8 mouse cellular contexts compared by ENCODE assay signal in the genomic region with DNA sequence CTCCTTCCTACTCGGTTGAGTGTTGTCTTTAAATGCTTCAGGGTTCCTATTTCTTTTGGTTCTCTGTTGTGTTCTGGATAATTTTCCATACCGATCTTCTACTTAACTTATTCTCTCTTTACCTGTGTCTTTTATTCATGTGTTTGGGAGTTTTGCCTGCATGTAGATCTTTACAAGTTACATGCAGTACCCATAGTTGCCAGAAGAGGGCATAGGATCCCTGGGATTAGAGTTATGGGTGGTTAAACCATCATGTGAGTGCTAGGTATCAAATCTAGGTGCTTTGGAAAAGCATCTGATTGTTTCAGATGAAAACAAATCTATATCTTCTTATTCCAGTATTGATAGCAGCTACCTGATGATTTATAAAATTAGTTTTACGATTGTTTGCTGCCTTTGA. TPM values are rescaled to one million over a fixed set of nuclear protein-coding genes. Genes with fewer than 3 reads are reported as not detected.
DNase-seq lines count a peak whose midpoint lies in the region; ATAC-seq and TF ChIP-seq lines count a peak whose summit lies in the region.

No protein-coding gene starts in this region.

- H3K27ac ChIP-seq in intestine, postnatal 0 days (ENCODE audit: low read depth, low read length), result no peak overlapping the region
- H3K27ac ChIP-seq in intestine, embryonic 15.5 days, result no peak overlapping the region
- H3K27ac ChIP-seq in ES-E14 (ENCODE audit: insufficient read depth, low read depth, low read length, poor library complexity, severe bottlenecking), result no peak overlapping the region
- no peak overlapping the region for H3K27ac ChIP-seq in stomach, postnatal 0 days (replicated peaks)
- no peak overlapping the region for H3K27ac ChIP-seq in neural tube, embryonic 15.5 days (replicated peaks)

- no peak overlapping the region for H3K9ac ChIP-seq in intestine, postnatal 0 days (ENCODE audit: low read depth, low read length)
- no peak overlapping the region for H3K9ac ChIP-seq in intestine, embryonic 15.5 days
- H3K9ac ChIP-seq in ES-E14 (ENCODE audit: insufficient read depth, low read depth, low read length, poor library complexity, severe bottlenecking), result no peak overlapping the region
- H3K9ac ChIP-seq in stomach, postnatal 0 days (ENCODE audit: low read length), result no peak overlapping the region
- H3K9ac ChIP-seq in neural tube, embryonic 15.5 days (replicated peaks), result no peak overlapping the region

- H3K4me3 ChIP-seq in intestine, postnatal 0 days (ENCODE audit: low read depth, low read length), result no peak overlapping the region
- no peak overlapping the region for H3K4me3 ChIP-seq in intestine, embryonic 15.5 days (replicated peaks)
- H3K4me3 ChIP-seq in ES-E14 (ENCODE audit: insufficient read depth in 1 of 2, low read depth in 1 of 2, low read length in 2 of 2, poor library complexity in 1 of 2, severe bottlenecking in 1 of 2), result no peak overlapping the region
- H3K4me3 ChIP-seq in stomach, postnatal 0 days (ENCODE audit: low read depth, low read length), result no peak overlapping the region
- H3K4me3 ChIP-seq in neural tube, embryonic 15.5 days (replicated peaks), result no peak overlapping the region

- no peaks in the 10 kb centered on the region for H3K9me3 ChIP-seq in intestine, postnatal 0 days (ENCODE audit: control insufficient read depth)
- H3K9me3 ChIP-seq in intestine, embryonic 15.5 days, result no peaks in the 10 kb centered on the region
- H3K9me3 ChIP-seq in ES-E14 (ENCODE audit: control insufficient read depth, insufficient read depth, low read depth, low read length), result no peaks in the 10 kb centered on the region
- H3K9me3 ChIP-seq in stomach, postnatal 0 days (ENCODE audit: control insufficient read depth, low read length), result no peaks in the 10 kb centered on the region
- H3K9me3 ChIP-seq in neural tube, embryonic 15.5 days (replicated peaks), result no peaks in the 10 kb centered on the region

- ATAC-seq in intestine, postnatal 0 days, result no peak
- no peak for ATAC-seq in intestine, embryonic 15.5 days
- ATAC-seq in stomach, postnatal 0 days (ENCODE audit: low FRiP score, low TSS enrichment), result no peak
- no peak for ATAC-seq in neural tube, embryonic 15.5 days (ENCODE audit: low FRiP score)

- no peak overlapping the region for H3K4me2 ChIP-seq in intestine, postnatal 0 days (replicated peaks; ENCODE audit: low read depth)
- H3K4me2 ChIP-seq in intestine, embryonic 15.5 days (replicated peaks), result no peak overlapping the region
- H3K4me2 ChIP-seq in stomach, postnatal 0 days (replicated peaks; ENCODE audit: low read depth), result no peak overlapping the region
- no peak overlapping the region for H3K4me2 ChIP-seq in neural tube, embryonic 15.5 days

- no peaks in the 10 kb centered on the region for H3K4me1 ChIP-seq in intestine, postnatal 0 days (replicated peaks; ENCODE audit: control insufficient read depth, insufficient read depth, low read length)
- no peaks in the 10 kb centered on the region for H3K4me1 ChIP-seq in intestine, embryonic 15.5 days (replicated peaks)
- no peaks in the 10 kb centered on the region for H3K4me1 ChIP-seq in ES-E14 (ENCODE audit: control insufficient read depth in 2 of 2, insufficient read depth in 2 of 2, low read length in 2 of 2, poor library complexity in 1 of 2)
- H3K4me1 ChIP-seq in stomach, postnatal 0 days (replicated peaks; ENCODE audit: control insufficient read depth, insufficient read depth), result no peaks in the 10 kb centered on the region
- no peaks in the 10 kb centered on the region for H3K4me1 ChIP-seq in neural tube, embryonic 15.5 days

- H3K27me3 ChIP-seq in intestine, postnatal 0 days (replicated peaks; ENCODE audit: control insufficient read depth, insufficient read depth, low read length), result no peaks in the 10 kb centered on the region
- H3K27me3 ChIP-seq in intestine, embryonic 15.5 days (replicated peaks), result no peaks in the 10 kb centered on the region
- no peaks in the 10 kb centered on the region for H3K27me3 ChIP-seq in stomach, postnatal 0 days (ENCODE audit: control insufficient read depth, insufficient read depth, low read length)
- H3K27me3 ChIP-seq in neural tube, embryonic 15.5 days (replicated peaks), result no peaks in the 10 kb centered on the region

- no peak for TF ChIP-seq EP300 in stomach, postnatal 0 days (optimal IDR thresholded peaks at IDR 0.05)

- in situ Hi-C loops in ES-E14 (cut with MboI; ENCODE audit: low sequenced_read_pairs in 2 of 2, unreplicated experiment in 2 of 2), result no loop called here

- peak; percentile 62 for DNase-seq in A20 (ENCODE audit: low read depth, low spot score)
- peak; percentile 45 for DNase-seq in ES-E14 (ENCODE audit: low read depth, low spot score)
- peak; percentile 40 for DNase-seq in heart, postnatal 4 days
- DNase-seq in stomach, postnatal 0 days (ENCODE audit: low spot score), result no peak
- DNase-seq in adrenal gland, adult 18-20 months (ENCODE audit: low spot score in 2 of 2), result no peak

- peak; percentile 77 for TF ChIP-seq CTCF in intestine, postnatal 0 days (IDR thresholded peaks at IDR 0.05; ENCODE audit: low read depth)
- TF ChIP-seq CTCF in stomach, postnatal 0 days (IDR thresholded peaks at IDR 0.05; ENCODE audit: low read depth), result peak; percentile 71

- no peaks in the 10 kb centered on the region for H3K36me3 ChIP-seq in intestine, postnatal 0 days (ENCODE audit: control insufficient read depth, insufficient read depth)
- no peaks in the 10 kb centered on the region for H3K36me3 ChIP-seq in intestine, embryonic 15.5 days
- no peaks in the 10 kb centered on the region for H3K36me3 ChIP-seq in ES-E14 (ENCODE audit: control insufficient read depth, insufficient read depth, low read length, poor library complexity, severe bottlenecking)
- no peaks in the 10 kb centered on the region for H3K36me3 ChIP-seq in stomach, postnatal 0 days (ENCODE audit: control insufficient read depth, insufficient read depth, low read length)
- no peaks in the 10 kb centered on the region for H3K36me3 ChIP-seq in neural tube, embryonic 15.5 days

- WGBS in intestine, postnatal 0 days, result 67% methylated on average over 3 of the region's 3 CpGs
- 65% methylated on average over 3 of the region's 3 CpGs for WGBS in intestine, embryonic 15.5 days
- WGBS in stomach, postnatal 0 days, result 64% methylated on average over 3 of the region's 3 CpGs
- 68% methylated on average over 3 of the region's 3 CpGs for WGBS in neural tube, embryonic 15.5 days

TF ChIP-seq in ES-E14, 5 proteins besides CTCF, POLR2A, EP300 and RAD21:
- peak; percentile 54; the same call in 1 of the 2 replicates for TF ChIP-seq ZC3H11A (IDR thresholded peaks at IDR 0.05; ENCODE audit: borderline replicate concordance, low read depth, low read length)
- no peak for TF ChIP-seq MAFK (IDR thresholded peaks at IDR 0.05; ENCODE audit: insufficient read depth, low read depth, low read length)
- no peak for TF ChIP-seq ZNF384 (IDR thresholded peaks at IDR 0.05; ENCODE audit: low read depth, low read length)

RNA-seq across cellular contexts. Expression of gene Ndufs6, which starts 55.2 kb away (rescaled TPM):
- polyA plus RNA-seq in intestine, postnatal 0 days (2015; fragmentation: Nextera tagmentation; extraction: Ambion mirVana), result 555 and 577 TPM in 2 replicates
- 464 and 509 TPM in 2 replicates for polyA plus RNA-seq in intestine, embryonic 15.5 days (2015; fragmentation: Nextera tagmentation; extraction: Ambion mirVana)
- 203 and 214 TPM in 2 replicates for total RNA-seq in ES-E14 (2012; rRNA removed)
- 100 to 1,000 TPM; 659 to 710 TPM for total RNA-seq in heart, postnatal 4 days (2021)
- 392 and 421 TPM in 2 replicates for polyA plus RNA-seq in stomach, postnatal 0 days (2015; fragmentation: Nextera tagmentation; extraction: Ambion mirVana)
- polyA plus RNA-seq in neural tube, embryonic 15.5 days (2015; fragmentation: Nextera tagmentation; extraction: Ambion mirVana), result 437 and 462 TPM in 2 replicates
- 100 to 1,000 TPM; 257 to 408 TPM for total RNA-seq in adrenal gland, adult 18-20 months (2021)

RNA-seq across cellular contexts. Expression of gene Mrpl36, which starts 55.3 kb away (rescaled TPM):
- 117 and 118 TPM in 2 replicates for polyA plus RNA-seq in intestine, postnatal 0 days (2015; fragmentation: Nextera tagmentation; extraction: Ambion mirVana)
- polyA plus RNA-seq in intestine, embryonic 15.5 days (2015; fragmentation: Nextera tagmentation; extraction: Ambion mirVana), result 159 and 160 TPM in 2 replicates
- 95.7 and 96.1 TPM in 2 replicates for total RNA-seq in ES-E14 (2012; rRNA removed)
- total RNA-seq in heart, postnatal 4 days (2021), result 10 to 100 TPM; 41.6 to 43.9 TPM
- polyA plus RNA-seq in stomach, postnatal 0 days (2015; fragmentation: Nextera tagmentation; extraction: Ambion mirVana), result 124 and 133 TPM in 2 replicates
- polyA plus RNA-seq in neural tube, embryonic 15.5 days (2015; fragmentation: Nextera tagmentation; extraction: Ambion mirVana), result 84.2 and 98.5 TPM in 2 replicates
- total RNA-seq in adrenal gland, adult 18-20 months (2021), result 10 to 100 TPM; 57.4 to 60.5 TPM

Comparison
In these comparisons a context has a peak if more than half of its experiments do, and no peak if none do; other contexts are left out.
1. DNase-seq: peak in A20 (single experiment), ES-E14 (single experiment) and heart, postnatal 4 days (single experiment); none in stomach, postnatal 0 days (single experiment) and adrenal gland, adult 18-20 months (0 of 2).